Mouse (Mus musculus): ENCODE data around the gene Pin1rt1. TPM values are rescaled to one million over a fixed set of nuclear protein-coding genes. Genes with fewer than 3 reads are reported as not detected.

The Pin1rt1 gene
- not detected in 2 replicates for polyA plus RNA-seq (2012; rRNA removed)

GRCm38 (mm10) chr2:104716279-104716678 is at the start of gene Pin1rt1:
Gene Pin1rt1 (minus strand): TSS chr2:104716379.
- no peaks in the 10 kb centered on the region for H3K4me1 ChIP-seq (ENCODE audit: control insufficient read depth, insufficient read depth, low read length)
- no peak within 1 kb of the TSS for H3K4me3 ChIP-seq (replicated peaks; ENCODE audit: extremely low read depth, low read depth, low read length)
- TF ChIP-seq CTCF (IDR thresholded peaks at IDR 0.05; ENCODE audit: insufficient read depth, low read length) (no peak), POLR2A (IDR thresholded peaks at IDR 0.05; ENCODE audit: borderline replicate concordance, extremely low read depth, low read depth, low read length) (no peak)
- 88% methylated on average over 4 of the region's 4 CpGs for WGBS
- no peak for DNase-seq

GRCm38 (mm10) chr2:104764018-104764417 is 47.8 kb upstream of the Pin1rt1 start:
- no peak overlapping the region for H3K4me3 ChIP-seq (replicated peaks; ENCODE audit: extremely low read depth, low read depth, low read length)
- TF ChIP-seq POLR2A (IDR thresholded peaks at IDR 0.05; ENCODE audit: borderline replicate concordance, extremely low read depth, low read depth, low read length): no peak
- TF ChIP-seq CTCF (IDR thresholded peaks at IDR 0.05; ENCODE audit: insufficient read depth, low read length): no peak
- no peak for DNase-seq
- H3K4me1 ChIP-seq (ENCODE audit: control insufficient read depth, insufficient read depth, low read length): no peaks in the 10 kb centered on the region
- WGBS: 85% methylated on average over 4 of the region's 4 CpGs

DNA sequence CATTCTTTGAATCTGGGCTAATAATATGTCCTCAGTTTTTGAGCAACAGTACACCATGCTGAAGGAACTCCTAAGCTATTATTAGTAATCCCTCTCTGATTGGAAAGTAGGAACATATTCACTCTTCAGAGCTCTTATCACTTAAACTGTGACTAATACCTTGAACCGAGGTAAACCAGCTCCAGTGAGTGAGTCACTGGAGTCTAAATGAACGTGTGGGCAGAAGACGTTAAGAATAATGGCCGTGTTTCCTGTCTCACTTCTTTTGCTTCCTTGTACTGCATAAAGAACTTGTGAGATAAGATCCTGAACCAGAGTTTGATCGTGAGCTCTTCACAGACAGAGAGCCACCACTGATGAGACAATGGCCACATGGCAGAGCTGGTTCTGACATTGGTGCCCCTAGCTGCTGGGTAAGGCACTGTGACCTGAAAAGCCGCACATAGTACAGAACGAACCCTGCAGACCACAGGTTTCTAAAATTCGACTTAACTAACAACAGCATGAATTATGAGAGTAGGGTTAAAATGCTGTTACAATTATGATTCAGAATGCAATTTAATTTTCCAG is 47.0 kb upstream of the Pin1rt1 start:
- WGBS: 65% methylated on average over 8 of the region's 8 CpGs
- TF ChIP-seq POLR2A (IDR thresholded peaks at IDR 0.05; ENCODE audit: borderline replicate concordance, extremely low read depth, low read depth, low read length) (no peak), CTCF (IDR thresholded peaks at IDR 0.05; ENCODE audit: insufficient read depth, low read length) (no peak)
- H3K4me1 ChIP-seq (ENCODE audit: control insufficient read depth, insufficient read depth, low read length): no peaks in the 10 kb centered on the region

DNA sequence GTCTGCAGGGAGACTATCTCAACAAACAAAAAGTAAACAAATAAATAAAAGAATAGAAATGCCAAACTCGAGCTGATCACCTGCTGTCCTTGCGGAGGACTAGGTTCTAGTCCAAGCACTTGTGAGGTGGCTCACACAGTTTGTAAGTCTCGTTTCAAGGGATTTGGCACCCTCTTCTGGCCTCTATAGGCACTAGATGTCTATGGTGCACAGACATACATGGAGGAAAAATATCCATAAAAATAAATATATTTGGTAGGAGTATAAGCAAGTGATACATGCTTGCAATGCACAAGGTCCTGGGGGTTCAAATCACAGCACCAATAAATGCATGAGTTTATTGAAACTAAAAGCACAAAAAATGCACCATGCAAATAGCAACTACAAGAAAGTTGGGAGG is 34.4 kb upstream of the Pin1rt1 start:
- 0 out of 2 replicates have a peak, but pooled peaks have one; percentile 10 for TF ChIP-seq CTCF (IDR thresholded peaks at IDR 0.05; ENCODE audit: insufficient read depth, low read length)
- TF ChIP-seq POLR2A (IDR thresholded peaks at IDR 0.05; ENCODE audit: borderline replicate concordance, extremely low read depth, low read depth, low read length): no peak
- WGBS: 52% methylated on average over 3 of the region's 3 CpGs
- Histone ChIP-seq H3K4me3 (replicated peaks; ENCODE audit: extremely low read depth, low read depth, low read length) (no peak overlapping the region), H3K4me1 (ENCODE audit: control insufficient read depth, insufficient read depth, low read length) (no peaks in the 10 kb centered on the region)
- DNase-seq: no peak

More for the DNA sequence above, 47.0 kb upstream of the Pin1rt1 start:
- no peak for DNase-seq
- H3K4me3 ChIP-seq (replicated peaks; ENCODE audit: extremely low read depth, low read depth, low read length): no peak overlapping the region

- Histone ChIP-seq H3K4me3 (replicated peaks; ENCODE audit: extremely low read depth, low read depth, low read length) (no peak overlapping the region), H3K4me1 (ENCODE audit: control insufficient read depth, insufficient read depth, low read length) (no peaks in the 10 kb centered on the region)
- no peak for DNase-seq
- WGBS: 77% methylated on average over 5 of the region's 5 CpGs
- TF ChIP-seq POLR2A (IDR thresholded peaks at IDR 0.05; ENCODE audit: borderline replicate concordance, extremely low read depth, low read depth, low read length): no peak
- no peak for TF ChIP-seq CTCF (IDR thresholded peaks at IDR 0.05; ENCODE audit: insufficient read depth, low read length)
Measured at GRCm38 (mm10) chr2:104748652-104749183, 32.5 kb upstream of the Pin1rt1 start.

DNA sequence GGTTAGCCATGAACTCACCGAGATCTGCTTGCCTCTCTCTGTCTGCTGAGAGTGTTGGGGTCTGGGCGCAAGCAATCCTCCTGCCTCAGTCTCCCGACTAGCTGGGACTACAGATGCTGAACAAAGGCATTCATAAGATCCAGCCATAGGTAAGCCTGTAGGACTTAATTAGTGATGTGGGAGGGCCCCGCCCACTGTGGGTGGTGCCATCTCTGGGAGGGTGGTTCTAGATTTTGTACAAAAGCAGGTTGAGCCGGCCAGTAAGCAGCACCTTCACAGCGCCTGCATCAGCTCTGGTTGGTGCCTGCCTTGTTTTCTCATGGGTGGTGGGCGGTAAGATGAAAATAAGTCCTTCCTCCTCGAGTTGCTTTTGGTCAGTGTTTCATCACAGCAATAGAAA is 30.1 kb upstream of the Pin1rt1 start:
- 53% methylated on average over 8 of the region's 8 CpGs for WGBS
- no peak for TF ChIP-seq CTCF (IDR thresholded peaks at IDR 0.05; ENCODE audit: insufficient read depth, low read length)
- no peak for DNase-seq
- H3K4me3 ChIP-seq (replicated peaks; ENCODE audit: extremely low read depth, low read depth, low read length): no peak overlapping the region
- H3K4me1 ChIP-seq (ENCODE audit: control insufficient read depth, insufficient read depth, low read length): no peaks in the 10 kb centered on the region; the same call in 1 of the 2 replicates

DNA sequence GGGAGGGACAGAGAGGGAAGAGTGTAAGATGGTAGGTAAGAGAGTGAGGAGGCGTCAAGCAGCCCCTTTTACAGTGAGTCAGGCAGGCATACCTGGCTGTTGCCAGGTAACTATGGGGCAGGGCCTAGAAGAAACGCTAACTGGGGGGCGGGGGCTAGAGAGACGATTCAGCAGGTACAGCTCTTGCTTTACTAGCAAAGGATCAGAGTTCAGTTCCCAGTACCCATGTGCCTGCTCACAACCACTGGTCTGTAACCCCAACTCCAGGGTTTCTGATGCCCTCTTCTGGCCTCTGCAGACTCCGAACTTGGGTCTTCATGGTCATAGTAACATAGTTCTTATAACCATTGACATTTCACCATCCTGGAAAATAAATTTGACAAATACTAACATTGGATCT is 27.8 kb upstream of the Pin1rt1 start:
- TF ChIP-seq POLR2A (IDR thresholded peaks at IDR 0.05; ENCODE audit: borderline replicate concordance, extremely low read depth, low read depth, low read length) (no peak), CTCF (IDR thresholded peaks at IDR 0.05; ENCODE audit: insufficient read depth, low read length) (no peak)
- WGBS: 62% methylated on average over 5 of the region's 5 CpGs
- no peak for DNase-seq
- no peak overlapping the region for H3K4me3 ChIP-seq (replicated peaks; ENCODE audit: extremely low read depth, low read depth, low read length)
- no peaks in the 10 kb centered on the region; the same call in 1 of the 2 replicates for H3K4me1 ChIP-seq (ENCODE audit: control insufficient read depth, insufficient read depth, low read length)

GRCm38 (mm10) chr2:104743160-104743559 is 27.0 kb upstream of the Pin1rt1 start:
- DNase-seq: no peak
- 15% methylated on average over 7 of the region's 7 CpGs for WGBS
- TF ChIP-seq POLR2A (IDR thresholded peaks at IDR 0.05; ENCODE audit: borderline replicate concordance, extremely low read depth, low read depth, low read length) (no peak), CTCF (IDR thresholded peaks at IDR 0.05; ENCODE audit: insufficient read depth, low read length) (no peak)
- no peaks in the 10 kb centered on the region; the same call in 1 of the 2 replicates for H3K4me1 ChIP-seq (ENCODE audit: control insufficient read depth, insufficient read depth, low read length)
- peak overlapping the region; percentile 37 for H3K4me3 ChIP-seq (replicated peaks; ENCODE audit: extremely low read depth, low read depth, low read length)

DNA sequence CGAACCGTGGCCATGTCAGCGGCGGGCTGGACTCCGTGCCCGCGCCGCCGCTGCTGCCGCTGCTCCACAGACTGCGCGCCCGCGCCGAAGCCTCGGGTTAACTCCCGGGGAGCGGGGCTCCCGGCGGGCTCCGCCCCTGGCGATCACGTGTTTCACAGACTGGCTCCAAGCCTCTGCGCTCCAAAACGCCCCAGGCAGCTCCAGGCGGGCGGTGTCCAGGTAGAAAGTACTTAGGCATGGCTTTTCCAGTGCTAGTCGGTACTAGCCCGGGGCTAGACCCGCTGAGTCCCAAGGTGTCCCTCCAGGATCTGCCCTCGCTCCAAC is 26.5 kb upstream of the Pin1rt1 start, which contains the start of gene Depdc7:
Gene Depdc7, minus strand, starts transcription at position 138 of the 324 bp plus-strand sequence.
- peak within 1 kb of the TSS; percentile 68 for H3K4me3 ChIP-seq (replicated peaks; ENCODE audit: extremely low read depth, low read depth, low read length)
- peak; percentile 92 for DNase-seq
- WGBS: under 1% methylated on average over 31 of the region's 31 CpGs
- H3K4me1 ChIP-seq (ENCODE audit: control insufficient read depth, insufficient read depth, low read length): no peaks in the 10 kb centered on the region; the same call in 1 of the 2 replicates
- TF ChIP-seq CTCF (IDR thresholded peaks at IDR 0.05; ENCODE audit: insufficient read depth, low read length): no peak
- TF ChIP-seq POLR2A (IDR thresholded peaks at IDR 0.05; ENCODE audit: borderline replicate concordance, extremely low read depth, low read depth, low read length): no peak
